Mouse (Mus musculus) layer of hippocampus, postnatal 25 days (tissue): Measurements from ENCODE around the gene Pdia5. TPM values are rescaled to one million over a fixed set of nuclear protein-coding genes. Genes with fewer than 3 reads are reported as not detected.

Source experiments
- DNase-seq, 2 experiments: peaks; one replicate each; pipeline ENCODE4 v3.0.0; 2022; ENCODE audit warnings: mixed read lengths in 2 of 2, low spot score in 1 of 2; ENCODE audit errors: extremely low spot score in 1 of 2
- total RNA-seq, 2 experiments: library from RNA; stranded (reverse); gene quantifications; 2 replicates each; pipeline ENCODE4 v1.2.3; 2021

Pdia5 gene
- total RNA-seq = 1 to 10 TPM; 3.4 to 3.7 TPM

GRCm38 (mm10) chr16:35490231-35491070, at the start of gene Pdia5:
TSS of gene Pdia5 (minus strand) at chr16:35490873.
- peak; percentile 67 to 76 for DNase-seq

DNA sequence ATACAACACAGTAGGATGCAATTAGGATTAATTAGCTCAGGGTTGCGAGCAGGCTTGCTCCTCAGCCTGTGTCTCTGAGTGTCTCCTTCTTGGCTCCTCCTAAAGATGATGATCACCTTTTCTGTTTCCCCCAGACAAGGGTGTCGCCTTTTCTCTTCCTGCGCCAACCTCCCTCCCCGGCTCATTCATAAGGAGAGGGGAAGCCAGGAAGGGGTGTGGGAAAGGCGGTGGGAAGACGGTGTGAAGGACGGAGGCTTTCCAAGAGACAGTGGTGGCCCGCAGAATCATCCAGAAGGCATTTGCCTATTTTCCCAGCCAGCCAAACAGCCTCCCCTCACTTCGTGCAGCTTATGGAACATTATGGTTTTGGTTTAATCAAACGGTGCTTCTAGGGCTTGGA, 48.4 kb upstream of the Pdia5 start:
- DNase-seq = no peak

GRCm38 (mm10) chr16:35537651-35538050, 47.0 kb upstream of the Pdia5 start:
- no peak for DNase-seq

DNA sequence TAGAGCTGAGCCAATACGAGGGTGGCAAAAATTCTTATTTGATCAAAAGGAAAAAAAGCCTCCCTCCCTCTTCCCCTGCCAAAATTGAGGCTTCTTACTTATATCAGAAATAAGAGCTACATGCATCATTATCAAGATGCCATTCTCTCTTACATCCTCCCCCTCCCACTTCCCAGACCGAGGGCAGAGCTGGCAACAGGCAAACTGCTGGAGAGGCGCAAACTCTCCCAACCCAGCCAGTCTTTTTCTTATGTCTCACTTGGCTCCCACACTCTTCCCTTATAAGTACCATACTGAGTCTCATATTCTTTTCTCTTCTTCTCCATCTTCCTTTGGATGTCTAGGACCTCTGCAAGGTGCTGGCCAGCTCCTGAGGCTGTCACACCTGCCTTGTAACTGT, 44.0 kb upstream of the Pdia5 start:
- no peak for DNase-seq

DNA sequence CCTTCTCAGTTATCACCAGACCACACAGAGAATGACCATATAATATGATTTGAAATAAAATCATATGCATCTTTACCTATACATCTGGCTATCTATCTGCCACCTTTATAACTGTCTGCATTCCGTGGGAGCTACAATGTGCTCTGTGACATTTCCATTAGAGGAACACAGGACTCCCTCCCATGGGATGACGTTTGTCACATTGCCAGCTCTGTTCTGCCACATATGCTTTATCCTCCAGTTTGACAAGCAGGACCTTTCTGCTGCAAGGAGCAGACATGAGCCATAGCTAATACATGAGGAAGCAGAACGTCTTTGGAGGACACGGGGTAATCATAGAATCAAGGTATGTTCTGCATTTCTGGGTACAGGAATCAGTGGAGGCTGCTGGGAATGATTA, 33.5 kb upstream of the Pdia5 start:
- no peak for DNase-seq

- no peak for DNase-seq
Observed at GRCm38 (mm10) chr16:35519245-35519644, 28.6 kb upstream of the Pdia5 start.

DNA sequence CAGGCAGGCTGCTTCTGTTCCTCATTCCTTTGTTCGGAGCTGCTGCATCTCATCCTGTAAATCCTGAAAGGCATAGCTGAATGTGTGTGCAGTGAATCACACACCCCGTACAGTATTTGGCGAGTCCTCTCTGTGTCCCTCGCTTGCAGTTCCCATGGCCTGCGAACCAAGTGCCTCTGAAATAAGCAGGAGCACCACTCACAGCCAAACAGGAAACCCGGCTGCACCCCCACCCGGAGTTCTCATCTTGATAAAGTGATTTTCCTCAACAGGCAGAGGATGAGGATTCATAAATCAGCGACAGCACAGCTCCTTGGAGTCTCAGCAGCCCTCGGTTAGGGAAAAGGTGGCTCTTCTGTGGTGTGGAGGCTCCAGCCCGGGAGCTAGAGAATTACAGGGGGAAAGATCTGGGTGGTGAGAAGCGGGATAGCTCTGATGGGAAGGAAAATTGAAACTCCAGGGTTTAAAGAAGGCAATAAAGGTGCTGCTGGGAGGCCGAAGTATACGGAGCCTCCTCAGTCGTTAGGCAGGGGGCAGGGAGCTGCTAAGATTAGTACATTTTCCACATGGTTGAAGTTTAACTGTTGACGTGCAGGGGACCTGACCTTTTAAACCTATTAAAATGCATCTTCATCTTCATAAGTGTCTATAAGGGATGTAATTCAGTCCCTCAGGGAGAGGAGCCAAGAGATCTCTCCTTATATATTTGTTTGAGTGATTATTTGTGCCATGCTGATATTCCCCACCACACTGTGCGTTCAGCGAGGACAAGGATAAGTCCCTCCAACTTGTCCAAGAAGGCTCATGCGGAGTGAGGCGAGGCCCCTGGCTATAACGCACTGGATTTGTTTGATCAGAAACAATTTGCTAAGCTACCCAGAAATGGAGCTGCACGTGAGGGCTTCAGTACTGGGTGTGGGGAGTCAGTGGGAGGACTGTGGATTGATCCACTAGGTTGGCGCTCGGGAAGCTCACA, 27.6 kb upstream of the Pdia5 start:
- no peak for DNase-seq

- no peak for DNase-seq
Observed at GRCm38 (mm10) chr16:35515977-35516612, 25.4 kb upstream of the Pdia5 start.

GRCm38 (mm10) chr16:35509331-35510070, 18.8 kb upstream of the Pdia5 start:
- no peak for DNase-seq

GRCm38 (mm10) chr16:35508581-35508980, 17.9 kb upstream of the Pdia5 start:
- DNase-seq = no peak

GRCm38 (mm10) chr16:35505786-35506185, 15.1 kb upstream of the Pdia5 start:
- DNase-seq = no peak

DNA sequence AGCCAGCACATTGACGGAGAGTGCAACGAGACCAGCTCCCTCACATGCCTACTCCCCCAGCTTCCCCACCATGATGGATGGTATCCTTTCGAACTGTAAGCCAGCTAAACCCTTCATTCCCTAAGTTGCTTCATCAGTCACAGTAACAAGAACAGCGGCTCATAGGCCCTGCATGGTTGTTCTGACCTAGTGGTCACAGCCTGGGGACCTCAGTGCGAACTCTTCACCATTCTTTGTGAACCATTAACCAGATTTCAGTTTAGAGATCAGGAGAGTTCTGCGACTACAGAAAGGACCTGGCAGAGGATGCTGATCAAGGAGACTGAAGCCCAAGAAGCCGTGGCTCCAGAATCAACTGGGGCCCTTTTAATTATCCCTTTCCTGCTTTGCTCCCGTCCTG, 13.6 kb upstream of the Pdia5 start:
- DNase-seq = no peak

DNA sequence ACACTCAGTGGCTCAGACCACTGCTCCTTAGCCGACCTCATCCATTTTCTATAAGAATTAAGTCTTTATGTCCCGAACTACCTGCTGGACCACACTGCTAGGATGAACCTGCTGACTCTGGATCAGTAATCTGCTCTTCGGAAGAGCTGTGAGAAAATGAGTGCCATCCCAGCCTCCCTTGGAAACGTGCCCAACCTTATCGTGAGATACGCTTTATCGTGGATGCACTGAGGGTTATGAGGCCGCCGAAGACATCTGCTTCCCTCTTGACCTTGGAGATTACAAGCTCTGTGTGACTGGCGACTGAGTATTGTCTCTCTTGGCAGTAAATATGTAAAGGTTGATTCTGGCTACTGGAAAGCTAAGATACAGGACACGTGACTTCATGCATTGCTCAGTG, 11.8 kb upstream of the Pdia5 start:
- no peak for DNase-seq

DNA sequence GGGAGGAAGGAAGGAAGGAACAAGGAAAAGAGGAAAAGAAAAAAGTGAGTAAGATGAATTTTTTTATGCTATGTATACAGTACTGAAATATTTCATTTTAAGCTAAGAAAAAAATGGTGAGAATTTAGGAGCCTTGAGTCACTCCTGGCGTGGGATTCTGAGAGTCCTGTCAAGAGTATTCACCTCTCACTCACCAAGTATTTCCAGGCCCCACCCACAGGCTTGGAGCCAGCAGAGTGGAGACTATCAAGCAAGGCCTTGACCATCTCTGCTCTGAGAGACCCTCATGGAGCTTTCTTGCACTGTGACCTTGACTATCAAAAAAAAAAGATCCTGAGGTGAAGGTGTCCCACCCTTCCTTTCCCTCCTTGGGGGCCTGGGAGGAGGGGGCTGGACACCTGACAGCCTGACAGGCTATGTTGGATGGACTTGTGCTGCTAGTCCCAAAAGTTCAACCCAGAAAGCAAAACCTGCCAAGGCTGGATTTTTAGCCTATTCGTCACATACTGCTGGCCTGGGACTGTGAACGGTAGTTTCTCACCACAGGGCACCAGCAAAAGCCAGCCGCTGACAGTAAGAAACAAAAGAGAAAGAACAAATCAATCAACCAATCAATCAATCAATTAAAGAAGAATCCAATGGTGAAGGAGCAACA, 10.6 kb upstream of the Pdia5 start:
- DNase-seq = no peak

GRCm38 (mm10) chr16:35500342-35500741, 9.7 kb upstream of the Pdia5 start:
- DNase-seq = no peak

DNA sequence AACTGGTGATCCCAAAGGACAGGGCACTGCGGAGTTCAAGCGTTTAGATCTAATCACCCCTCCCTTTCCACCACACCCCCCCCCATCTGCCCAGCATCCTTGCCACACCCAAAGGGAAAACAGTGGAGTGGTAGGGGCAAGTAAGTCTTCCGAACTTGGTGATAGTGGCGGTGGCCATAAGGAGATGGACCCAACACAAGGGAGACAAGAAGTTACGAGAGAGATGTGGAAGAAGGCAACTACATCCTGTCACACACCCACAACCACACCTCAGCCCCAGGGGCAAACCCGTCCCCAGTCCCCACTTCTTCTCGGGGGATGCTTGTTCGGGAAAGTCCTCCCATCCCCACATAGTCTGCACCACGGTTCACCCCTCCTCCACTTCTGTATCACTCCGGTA, 880 bp downstream of the Pdia5 start:
- DNase-seq = no peak

DNA sequence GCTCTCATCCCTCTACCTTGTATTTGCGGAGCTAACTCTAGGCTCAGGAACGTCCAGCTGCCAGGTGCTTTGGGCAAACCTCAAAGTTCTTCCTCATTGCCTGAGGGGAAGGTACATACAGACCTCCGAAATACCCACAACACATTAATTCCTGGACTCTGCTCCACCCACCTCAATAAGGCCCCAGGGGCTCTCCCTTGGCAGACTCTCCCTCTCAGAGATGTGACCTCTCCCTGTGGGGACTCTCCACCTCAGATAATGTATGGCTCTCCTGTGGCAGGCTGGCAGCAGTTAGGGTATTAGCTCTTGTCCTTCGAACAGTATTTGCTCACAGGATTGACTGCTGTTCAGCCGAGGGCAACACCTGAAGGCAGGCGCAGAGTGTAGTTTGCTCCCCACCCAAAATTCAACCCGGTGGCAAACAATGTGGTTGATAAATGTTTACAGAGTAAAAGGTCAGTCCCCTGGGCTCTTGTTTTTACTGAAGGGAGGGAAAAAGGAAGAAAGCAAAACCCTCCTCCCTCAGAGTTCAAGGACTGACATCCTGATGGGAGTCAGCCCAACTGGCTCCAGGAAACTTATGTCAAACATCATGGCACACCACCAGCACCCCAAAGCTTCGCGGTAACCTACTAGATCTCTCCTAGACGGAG, 1.5 kb downstream of the Pdia5 start:
- DNase-seq = no peak

DNA sequence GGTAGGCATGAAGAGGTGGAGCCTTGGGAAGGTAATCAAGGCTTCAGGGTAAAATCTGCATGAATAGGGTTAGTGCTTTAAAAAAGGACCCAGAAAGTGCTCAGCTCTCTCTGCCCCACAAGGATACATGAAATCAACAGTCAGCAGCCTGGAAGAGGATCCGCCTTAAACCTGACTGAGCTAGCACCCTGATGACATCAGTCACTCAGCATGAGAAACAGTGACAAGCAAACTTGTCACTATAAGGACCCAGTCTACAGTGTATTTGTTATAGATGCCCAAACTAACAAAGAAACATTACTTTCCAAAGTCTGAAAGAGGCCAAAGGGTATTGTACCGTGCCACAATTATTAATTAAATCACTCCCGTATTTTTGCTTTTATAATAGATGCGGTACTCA, 2.9 kb downstream of the Pdia5 start:
- no peak for DNase-seq

- DNase-seq = no peak
Observed at GRCm38 (mm10) chr16:35487056-35487455, 3.6 kb downstream of the Pdia5 start.
